Mouse (Mus musculus) embryonic fibroblast, embryonic 13.5 days (primary cell): ENCODE measurements around the gene Bcat1.

Experiments used
- CTCF ChIP-seq: IDR thresholded peaks from 2 replicates; pipeline ENCODE4 v1.5.1; 2011; ENCODE audit warnings: mild to moderate bottlenecking, control low read depth, low read length, moderate library complexity, borderline replicate concordance; ENCODE audit not compliant: insufficient read depth
- POLR2A ChIP-seq: IDR thresholded peaks from 2 replicates; pipeline ENCODE4 v1.6.1; 2011; ENCODE audit warnings: low read depth, mild to moderate bottlenecking, control low read depth, low read length, moderate library complexity

GRCm38 (mm10) chr6:145048131-145048997, 27.6 kb downstream of the Bcat1 start:
- TF ChIP-seq POLR2A (no peak), CTCF (no peak)
